Mouse (Mus musculus): ENCODE results near the gene Ptprn2. TPM values are rescaled to one million over a fixed set of nuclear protein-coding genes. Genes with fewer than 3 reads are reported as not detected.

The Ptprn2 gene
- polyA plus RNA-seq, 1 experiment: 0.22 TPM

- Histone ChIP-seq H3K4me2 (ENCODE audit: low read depth) (no peak overlapping the region), H3K36me3 (ENCODE audit: control insufficient read depth, insufficient read depth) (no peaks in the 10 kb centered on the region), H3K27me3 (ENCODE audit: control insufficient read depth, insufficient read depth, insufficient read length) (no peaks in the 10 kb centered on the region), H3K4me3 (no peak overlapping the region), H3K79me2 (ENCODE audit: control insufficient read depth, insufficient read depth) (no peaks in the 10 kb centered on the region), H3ac (ENCODE audit: control insufficient read depth, insufficient read length) (no peak overlapping the region)
- no peak for TF ChIP-seq TCF3 (IDR thresholded peaks at IDR 0.05; ENCODE audit: insufficient read length, low read depth)
- TF ChIP-seq CEBPB (IDR thresholded peaks at IDR 0.05; ENCODE audit: insufficient read depth, poor library complexity, severe bottlenecking): no peak
Measured at GRCm38 (mm10) chr12:116585001-116585400, 99.5 kb downstream of the Ptprn2 start.

- H3K27me3 ChIP-seq (ENCODE audit: control insufficient read depth, insufficient read depth, insufficient read length): no peaks in the 10 kb centered on the region
- no peak overlapping the region for H3K4me2 ChIP-seq (ENCODE audit: low read depth)
- H3ac ChIP-seq (ENCODE audit: control insufficient read depth, insufficient read length): no peak overlapping the region
- no peaks in the 10 kb centered on the region for H3K36me3 ChIP-seq (ENCODE audit: control insufficient read depth, insufficient read depth)
- H3K4me3 ChIP-seq: no peak overlapping the region
- no peaks in the 10 kb centered on the region for H3K79me2 ChIP-seq (ENCODE audit: control insufficient read depth, insufficient read depth)
- TF ChIP-seq E2F4 (IDR thresholded peaks at IDR 0.05; ENCODE audit: insufficient read depth) (no peak), USF1 (IDR thresholded peaks at IDR 0.05; ENCODE audit: low read depth) (no peak), POLR2AphosphoS2 (IDR thresholded peaks at IDR 0.05; ENCODE audit: insufficient read length, low read depth) (no peak), REST (IDR thresholded peaks at IDR 0.05; ENCODE audit: insufficient read depth, insufficient read length) (no peak), TCF3 (IDR thresholded peaks at IDR 0.05; ENCODE audit: insufficient read length, low read depth) (no peak), TCF12 (IDR thresholded peaks at IDR 0.05; ENCODE audit: insufficient read depth, poor library complexity, severe bottlenecking) (no peak), CEBPB (IDR thresholded peaks at IDR 0.05; ENCODE audit: insufficient read depth, poor library complexity, severe bottlenecking) (no peak)
Measured at GRCm38 (mm10) chr12:116586167-116586566, 100.6 kb downstream of the Ptprn2 start.

- H3K36me3 ChIP-seq (ENCODE audit: control insufficient read depth, insufficient read depth): no peaks in the 10 kb centered on the region
- no peaks in the 10 kb centered on the region for H3K27me3 ChIP-seq (ENCODE audit: control insufficient read depth, insufficient read depth, insufficient read length)
- H3K79me2 ChIP-seq (ENCODE audit: control insufficient read depth, insufficient read depth): no peaks in the 10 kb centered on the region
- TF ChIP-seq E2F4 (IDR thresholded peaks at IDR 0.05; ENCODE audit: insufficient read depth) (no peak), MYOD1 (IDR thresholded peaks at IDR 0.05; ENCODE audit: control insufficient read depth in 1 of 3, insufficient read length in 2 of 3, low read depth in 2 of 3) (no peak), POLR2AphosphoS2 (IDR thresholded peaks at IDR 0.05; ENCODE audit: insufficient read length, low read depth) (no peak), SRF (IDR thresholded peaks at IDR 0.05; ENCODE audit: control insufficient read depth, insufficient read length, low read depth) (no peak), USF1 (IDR thresholded peaks at IDR 0.05; ENCODE audit: low read depth) (no peak), MYOG (IDR thresholded peaks at IDR 0.05; ENCODE audit: control insufficient read depth in 1 of 3, insufficient read depth in 1 of 3, insufficient read length in 2 of 3, low read depth in 2 of 3) (no peak), CEBPB (IDR thresholded peaks at IDR 0.05; ENCODE audit: insufficient read depth, poor library complexity, severe bottlenecking) (no peak), TCF3 (IDR thresholded peaks at IDR 0.05; ENCODE audit: insufficient read length, low read depth) (no peak), POLR2A (IDR thresholded peaks at IDR 0.05; ENCODE audit: insufficient read length, low read depth) (no peak), MAX (IDR thresholded peaks at IDR 0.05; ENCODE audit: low read depth) (no peak), TCF12 (IDR thresholded peaks at IDR 0.05; ENCODE audit: insufficient read depth, poor library complexity, severe bottlenecking) (no peak)
- no peak overlapping the region for H3K4me3 ChIP-seq
- H3ac ChIP-seq (ENCODE audit: control insufficient read depth, insufficient read length): no peak overlapping the region
- no peak overlapping the region for H3K4me2 ChIP-seq (ENCODE audit: low read depth)
Measured at GRCm38 (mm10) chr12:116587548-116587947, 102.0 kb downstream of the Ptprn2 start.

- Histone ChIP-seq H3K4me2 (ENCODE audit: low read depth) (no peak overlapping the region), H3K79me2 (ENCODE audit: control insufficient read depth, insufficient read depth) (no peaks in the 10 kb centered on the region), H3K4me3 (no peak overlapping the region), H3K27me3 (ENCODE audit: control insufficient read depth, insufficient read depth, insufficient read length) (no peaks in the 10 kb centered on the region), H3ac (ENCODE audit: control insufficient read depth, insufficient read length) (no peak overlapping the region), H3K36me3 (ENCODE audit: control insufficient read depth, insufficient read depth) (no peaks in the 10 kb centered on the region)
- no peak for TF ChIP-seq CEBPB (IDR thresholded peaks at IDR 0.05; ENCODE audit: insufficient read depth, poor library complexity, severe bottlenecking)
- TF ChIP-seq MYOG (IDR thresholded peaks at IDR 0.05; ENCODE audit: control insufficient read depth in 1 of 3, insufficient read depth in 1 of 3, insufficient read length in 2 of 3, low read depth in 2 of 3): no peak
- TF ChIP-seq POLR2AphosphoS2 (IDR thresholded peaks at IDR 0.05; ENCODE audit: insufficient read length, low read depth): no peak
- TF ChIP-seq POLR2A (IDR thresholded peaks at IDR 0.05; ENCODE audit: insufficient read length, low read depth): no peak
- TF ChIP-seq TCF12 (IDR thresholded peaks at IDR 0.05; ENCODE audit: insufficient read depth, poor library complexity, severe bottlenecking): no peak
- TF ChIP-seq REST (IDR thresholded peaks at IDR 0.05; ENCODE audit: insufficient read depth, insufficient read length): no peak
- no peak for TF ChIP-seq E2F4 (IDR thresholded peaks at IDR 0.05; ENCODE audit: insufficient read depth)
- no peak for TF ChIP-seq USF1 (IDR thresholded peaks at IDR 0.05; ENCODE audit: low read depth)
- TF ChIP-seq TCF3 (IDR thresholded peaks at IDR 0.05; ENCODE audit: insufficient read length, low read depth): no peak
- no peak for TF ChIP-seq MYOD1 (IDR thresholded peaks at IDR 0.05; ENCODE audit: control insufficient read depth in 1 of 3, insufficient read length in 2 of 3, low read depth in 2 of 3)
- no peak for TF ChIP-seq SRF (IDR thresholded peaks at IDR 0.05; ENCODE audit: control insufficient read depth, insufficient read length, low read depth)
- no peak for TF ChIP-seq MAX (IDR thresholded peaks at IDR 0.05; ENCODE audit: low read depth)
Measured at GRCm38 (mm10) chr12:116590076-116590475, 104.6 kb downstream of the Ptprn2 start.

GRCm38 (mm10) chr12:116594457-116594856, 108.9 kb downstream of the Ptprn2 start:
- TF ChIP-seq MYOD1 (IDR thresholded peaks at IDR 0.05; ENCODE audit: control insufficient read depth in 1 of 3, insufficient read length in 2 of 3, low read depth in 2 of 3) (no peak), TCF3 (IDR thresholded peaks at IDR 0.05; ENCODE audit: insufficient read length, low read depth) (no peak), MAX (IDR thresholded peaks at IDR 0.05; ENCODE audit: low read depth) (no peak), POLR2A (IDR thresholded peaks at IDR 0.05; ENCODE audit: insufficient read length, low read depth) (no peak), SRF (IDR thresholded peaks at IDR 0.05; ENCODE audit: control insufficient read depth, insufficient read length, low read depth) (no peak), TCF12 (IDR thresholded peaks at IDR 0.05; ENCODE audit: insufficient read depth, poor library complexity, severe bottlenecking) (no peak), USF1 (IDR thresholded peaks at IDR 0.05; ENCODE audit: low read depth) (no peak), E2F4 (IDR thresholded peaks at IDR 0.05; ENCODE audit: insufficient read depth) (no peak), REST (IDR thresholded peaks at IDR 0.05; ENCODE audit: insufficient read depth, insufficient read length) (no peak), POLR2AphosphoS2 (IDR thresholded peaks at IDR 0.05; ENCODE audit: insufficient read length, low read depth) (no peak), MYOG (IDR thresholded peaks at IDR 0.05; ENCODE audit: control insufficient read depth in 1 of 3, insufficient read depth in 1 of 3, insufficient read length in 2 of 3, low read depth in 2 of 3) (no peak), CEBPB (IDR thresholded peaks at IDR 0.05; ENCODE audit: insufficient read depth, poor library complexity, severe bottlenecking) (no peak)
- H3K36me3 ChIP-seq (ENCODE audit: control insufficient read depth, insufficient read depth): no peaks in the 10 kb centered on the region
- H3ac ChIP-seq (ENCODE audit: control insufficient read depth, insufficient read length): no peak overlapping the region
- H3K4me3 ChIP-seq: no peak overlapping the region
- no peaks in the 10 kb centered on the region for H3K27me3 ChIP-seq (ENCODE audit: control insufficient read depth, insufficient read depth, insufficient read length)
- no peaks in the 10 kb centered on the region for H3K79me2 ChIP-seq (ENCODE audit: control insufficient read depth, insufficient read depth)
- H3K4me2 ChIP-seq (ENCODE audit: low read depth): no peak overlapping the region
